Mouse (Mus musculus): ENCODE measurements around the gene Chka.
A peak's percentile ranks its signal among the peaks of the same experiment; 100 is the strongest.

The Chka gene

GRCm38 (mm10) chr19:3846676-3847604, 4.6 kb upstream of the Chka start:
- no peak for DNase-seq (ENCODE audit: low read depth, low spot score)

- DNase-seq (ENCODE audit: low read depth, low spot score), result no peak
Measured at GRCm38 (mm10) chr19:3847711-3848110, 3.9 kb upstream of the Chka start.

GRCm38 (mm10) chr19:3848207-3848808, 3.3 kb upstream of the Chka start:
- DNase-seq (ENCODE audit: low read depth, low spot score), result peak; percentile 34

GRCm38 (mm10) chr19:3849251-3849650, 2.3 kb upstream of the Chka start:
- DNase-seq (ENCODE audit: low read depth, low spot score), result no peak

GRCm38 (mm10) chr19:3850076-3850475, 1.5 kb upstream of the Chka start:
- DNase-seq (ENCODE audit: low read depth, low spot score), result no peak

GRCm38 (mm10) chr19:3850847-3851469, 615 bp upstream of the Chka start:
- no peak for DNase-seq (ENCODE audit: low read depth, low spot score)

GRCm38 (mm10) chr19:3851979-3852681, 557 bp downstream of the Chka start:
- DNase-seq (ENCODE audit: low read depth, low spot score), result no peak

- DNase-seq (ENCODE audit: low read depth, low spot score), result no peak
Measured at GRCm38 (mm10) chr19:3853121-3853520, 1.5 kb downstream of the Chka start.

GRCm38 (mm10) chr19:3853891-3854290, 2.3 kb downstream of the Chka start:
- DNase-seq (ENCODE audit: low read depth, low spot score), result no peak

- no peak for DNase-seq (ENCODE audit: low read depth, low spot score)
Measured at GRCm38 (mm10) chr19:3855091-3855490, 3.5 kb downstream of the Chka start.

- DNase-seq (ENCODE audit: low read depth, low spot score), result peak; percentile 28
Measured at GRCm38 (mm10) chr19:3855601-3856000, 4.0 kb downstream of the Chka start.

GRCm38 (mm10) chr19:3857220-3857619, 5.6 kb downstream of the Chka start:
- DNase-seq (ENCODE audit: low read depth, low spot score), result no peak

- DNase-seq (ENCODE audit: low read depth, low spot score), result no peak
Measured at GRCm38 (mm10) chr19:3862713-3863112, 11.1 kb downstream of the Chka start.

GRCm38 (mm10) chr19:3864960-3865359, 13.4 kb downstream of the Chka start:
- no peak for DNase-seq (ENCODE audit: low read depth, low spot score)

GRCm38 (mm10) chr19:3868290-3868689, 16.7 kb downstream of the Chka start:
- DNase-seq (ENCODE audit: low read depth, low spot score), result no peak

GRCm38 (mm10) chr19:3871468-3871867, 19.9 kb downstream of the Chka start:
- no peak for DNase-seq (ENCODE audit: low read depth, low spot score)

GRCm38 (mm10) chr19:3872373-3872772, 20.8 kb downstream of the Chka start:
- no peak for DNase-seq (ENCODE audit: low read depth, low spot score)

GRCm38 (mm10) chr19:3875045-3875444, 23.5 kb downstream of the Chka start:
- DNase-seq (ENCODE audit: low read depth, low spot score), result no peak

- DNase-seq (ENCODE audit: low read depth, low spot score), result no peak
Measured at GRCm38 (mm10) chr19:3880054-3880848, 28.7 kb downstream of the Chka start.

GRCm38 (mm10) chr19:3882214-3882613, 30.6 kb downstream of the Chka start:
- no peak for DNase-seq (ENCODE audit: low read depth, low spot score)
